Mouse (Mus musculus) left cerebral cortex, postnatal 25 days (tissue): Measurements from ENCODE around the gene Ogfod3. TPM values are rescaled to one million over a fixed set of nuclear protein-coding genes. Genes with fewer than 3 reads are reported as not detected.

Experiments
- DNase-seq, 2 experiments: peaks; one replicate each; pipeline ENCODE4 v3.0.0; 2022; ENCODE audit warnings: low spot score in 2 of 2, mixed read lengths in 1 of 2
- intact Hi-C: fragments of 180-260 bp; cut with DNase I; formaldehyde crosslinking; loops from one replicate; pipeline ENCODE4 v1.15.1; 2025
- total RNA-seq, 2 experiments: library from RNA; stranded (reverse); gene quantifications; 2 replicates each; pipeline ENCODE4 v1.2.3; 2021

Gene Ogfod3
- total RNA-seq, 2 experiments from 2014 or later, result 7.3 to 7.8 TPM

- intact Hi-C loops, result no loop called here
- DNase-seq, result peak in 1 of 2 experiments; percentile 43
These were observed 2.9 kb downstream of the Ogfod3 start for GRCm38 (mm10) chr11:121201436-121202198.

GRCm38 (mm10) chr11:121200781-121201180 is 3.7 kb downstream of the Ogfod3 start:
- intact Hi-C loops, result no loop called here
- no peak for DNase-seq

DNA sequence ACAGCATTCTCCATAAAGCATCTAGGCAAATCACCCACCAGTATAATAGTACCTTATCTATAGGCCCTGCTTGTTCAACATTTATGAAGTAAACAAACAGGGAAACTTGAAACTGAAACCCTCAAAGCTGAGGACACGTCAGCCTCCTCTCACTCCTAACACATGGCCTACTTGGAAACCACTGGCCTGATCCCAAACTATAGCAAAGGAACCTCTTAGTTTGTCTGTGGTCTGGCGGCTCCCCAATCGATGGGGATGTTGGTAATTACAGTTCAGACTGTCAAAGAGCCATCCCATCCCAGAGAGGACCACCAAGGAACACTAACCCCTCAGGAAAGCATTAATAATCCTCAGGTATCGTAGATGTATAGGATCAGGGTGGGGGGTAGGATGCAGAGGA is 4.7 kb downstream of the Ogfod3 start:
- DNase-seq, result no peak
- intact Hi-C loops, result no loop called here

DNA sequence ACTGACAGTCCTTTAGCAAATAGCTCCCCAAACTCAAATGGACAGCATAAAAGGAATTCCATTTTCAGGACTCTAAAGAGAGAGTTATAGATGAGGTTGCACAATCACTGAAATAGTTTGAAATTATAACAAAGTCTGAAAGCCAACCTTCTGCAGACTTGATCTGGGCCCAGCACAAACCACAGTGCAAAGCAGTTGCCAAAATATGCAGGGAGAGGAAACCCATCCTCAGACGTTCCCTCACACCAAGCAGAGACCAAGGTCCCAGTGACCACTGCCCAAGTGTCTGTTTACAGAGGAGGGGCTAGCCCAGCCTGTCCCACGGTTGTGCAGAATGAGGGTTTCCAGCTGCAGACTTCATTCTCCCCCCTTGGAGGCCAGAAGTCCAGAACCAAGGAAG is 5.9 kb downstream of the Ogfod3 start:
- intact Hi-C loops, result no loop called here
- DNase-seq, result no peak

DNA sequence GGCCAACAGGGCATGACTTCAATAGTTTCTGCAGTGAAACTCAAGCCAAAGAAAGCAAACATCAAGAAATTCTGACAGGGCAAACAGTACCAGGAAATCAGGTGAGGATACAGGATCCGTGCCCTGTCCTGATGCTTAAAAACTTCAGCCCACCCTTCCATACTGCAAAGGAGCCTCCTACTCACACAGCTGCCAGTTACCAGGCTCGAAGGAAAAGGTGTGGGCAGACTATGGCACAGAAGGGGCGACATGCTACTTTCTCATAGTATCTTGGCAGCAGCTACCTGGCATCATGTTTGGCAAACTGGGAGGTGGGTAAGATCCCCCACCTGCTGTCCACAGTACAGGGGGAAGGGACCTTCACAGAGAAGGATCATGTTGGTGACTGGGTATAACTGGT is 11.1 kb downstream of the Ogfod3 start:
- DNase-seq, result peak in 1 of 2 experiments; percentile 55
- intact Hi-C loops, result no loop called here

- DNase-seq, result no peak
- intact Hi-C loops, result no loop called here
These were observed 11.8 kb downstream of the Ogfod3 start for GRCm38 (mm10) chr11:121192742-121193141.

DNA sequence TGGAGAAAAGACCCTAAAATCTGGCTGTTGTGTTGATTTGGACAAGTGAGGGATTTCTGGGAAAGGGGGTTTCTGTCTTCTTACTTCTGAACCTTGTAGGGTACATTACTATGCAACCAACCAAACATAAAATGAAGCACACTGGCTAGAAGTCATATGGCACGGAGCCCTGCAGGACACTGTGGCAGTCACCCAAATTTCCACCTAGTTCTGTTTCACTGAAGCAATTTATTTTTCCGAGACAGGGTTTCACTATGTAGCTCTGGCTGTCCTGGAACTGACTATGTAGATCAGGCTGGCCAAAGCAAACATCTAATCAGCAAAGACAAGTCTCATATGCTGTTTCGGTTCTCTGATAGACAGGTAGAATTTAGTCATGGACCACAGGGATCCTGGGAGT is 14.8 kb downstream of the Ogfod3 start:
- intact Hi-C loops, result no loop called here
- no peak for DNase-seq

DNA sequence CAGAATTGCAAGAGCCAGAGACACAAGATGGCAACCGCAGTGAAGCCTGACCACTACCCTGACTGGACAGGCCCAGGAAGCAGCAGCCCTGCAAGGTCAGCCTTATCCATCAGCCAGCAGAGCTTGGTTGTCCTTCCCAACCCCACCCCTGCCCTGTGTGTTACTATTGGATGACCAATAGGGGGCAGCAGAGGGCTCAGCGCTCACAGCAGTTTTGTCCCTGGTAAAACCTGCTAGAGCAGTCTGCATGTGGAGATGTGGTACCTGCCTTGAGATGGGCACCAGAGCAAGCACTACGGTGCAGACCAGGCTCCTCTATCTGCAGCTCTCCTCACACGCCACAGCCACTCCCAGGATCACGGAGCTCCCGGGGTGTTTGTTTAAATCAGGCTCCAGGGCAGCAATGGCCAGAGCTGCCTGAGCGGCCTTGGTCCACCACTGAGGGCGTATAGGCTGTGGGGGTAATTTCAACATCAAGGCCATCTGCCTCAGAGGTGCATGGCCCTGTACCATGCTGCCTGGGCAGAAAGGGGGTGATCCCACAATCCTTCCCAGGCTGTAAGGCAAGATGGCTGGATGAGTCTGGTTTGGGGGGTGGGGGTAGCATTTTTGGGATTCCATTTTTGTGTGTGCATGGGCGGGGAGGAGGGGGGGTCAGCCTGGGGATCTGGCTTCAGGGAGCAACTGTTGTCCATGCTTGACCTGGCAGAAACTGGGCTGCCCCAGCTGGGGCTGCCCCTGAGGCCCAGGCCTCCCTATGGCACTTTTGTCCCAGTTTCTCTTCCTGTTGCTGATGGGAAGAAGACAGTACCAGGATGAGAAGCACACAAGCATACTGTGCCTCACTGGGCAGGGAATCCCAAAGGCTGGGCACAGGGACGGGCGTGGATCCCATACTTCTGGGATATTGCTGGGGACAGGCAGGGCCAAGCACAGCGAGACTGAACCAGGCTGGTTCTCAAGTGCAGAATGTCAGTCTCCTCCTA is 27.9 kb downstream of the Ogfod3 start:
- intact Hi-C loops, result no loop called here
- peak; percentile 14 to 37 for DNase-seq

DNA sequence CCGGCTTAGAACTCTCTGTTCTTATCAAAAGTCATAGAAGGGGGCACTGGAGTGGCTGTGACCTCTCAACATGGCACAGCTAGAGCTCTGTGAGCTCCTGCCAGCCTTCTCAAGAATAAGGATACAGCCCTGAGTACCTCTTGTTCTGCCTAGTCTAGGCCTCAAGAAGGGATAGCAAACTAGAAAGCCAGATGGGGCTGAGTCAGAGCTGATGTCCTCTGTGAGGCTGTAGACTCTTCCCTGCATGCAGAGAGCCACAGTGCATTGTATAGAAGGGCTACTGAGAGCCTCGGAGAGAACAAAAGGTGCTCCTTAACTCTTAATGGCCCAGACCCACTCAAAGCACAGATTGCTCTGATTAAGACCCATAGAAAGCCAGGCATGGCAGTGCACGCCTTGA is 30.3 kb downstream of the Ogfod3 start:
- peak in 1 of 2 experiments; percentile 30 for DNase-seq
- intact Hi-C loops, result no loop called here

GRCm38 (mm10) chr11:121173203-121173602 is 31.3 kb downstream of the Ogfod3 start:
- no peak for DNase-seq
- intact Hi-C loops, result no loop called here

DNA sequence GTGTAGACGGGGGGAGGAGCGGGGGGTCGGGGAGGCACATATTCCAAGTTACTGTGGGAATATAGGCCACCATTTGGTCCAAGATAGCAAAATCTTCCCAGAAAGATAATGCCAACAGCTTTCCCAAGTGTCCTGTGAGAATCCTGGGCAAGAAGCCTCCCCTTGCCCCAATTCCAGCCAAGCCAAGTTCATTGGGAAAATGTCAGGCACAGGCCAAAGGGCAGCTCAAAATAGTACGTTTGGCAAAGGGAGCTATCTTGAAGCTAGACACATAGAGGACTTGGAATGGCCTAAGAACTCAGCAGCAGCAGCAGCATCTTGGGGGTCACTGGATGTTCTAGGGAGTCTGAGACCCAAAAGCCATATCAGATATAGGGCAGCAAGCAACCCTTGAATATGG is 40.8 kb downstream of the Ogfod3 start:
- DNase-seq, result no peak
- intact Hi-C loops, result no loop called here

DNA sequence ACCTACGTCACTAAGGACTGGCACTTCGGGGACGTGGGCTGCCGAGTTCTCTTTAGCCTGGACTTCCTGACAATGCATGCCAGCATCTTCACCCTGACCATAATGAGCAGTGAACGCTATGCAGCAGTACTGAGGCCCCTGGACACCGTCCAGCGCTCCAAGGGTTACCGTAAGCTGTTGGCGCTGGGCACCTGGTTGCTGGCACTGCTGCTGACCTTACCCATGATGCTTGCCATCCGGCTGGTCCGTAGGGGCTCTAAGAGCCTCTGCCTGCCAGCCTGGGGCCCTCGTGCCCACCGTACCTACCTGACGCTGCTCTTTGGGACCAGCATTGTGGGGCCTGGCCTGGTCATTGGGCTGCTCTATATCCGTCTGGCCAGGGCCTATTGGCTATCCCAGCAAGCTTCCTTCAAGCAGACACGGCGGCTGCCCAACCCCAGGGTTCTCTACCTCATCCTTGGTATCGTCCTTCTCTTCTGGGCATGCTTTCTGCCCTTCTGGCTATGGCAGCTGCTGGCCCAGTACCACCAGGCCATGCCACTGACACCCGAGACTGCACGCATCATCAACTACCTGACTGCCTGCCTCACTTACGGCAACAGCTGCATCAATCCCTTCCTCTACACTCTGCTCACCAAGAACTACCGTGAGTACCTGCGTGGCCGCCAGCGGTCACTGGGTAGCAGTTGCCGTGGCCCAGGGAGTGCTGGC is 43.7 kb downstream of the Ogfod3 start:
- DNase-seq, result no peak
- intact Hi-C loops, result no loop called here

GRCm38 (mm10) chr11:121159971-121160370 is 44.5 kb downstream of the Ogfod3 start, which contains the start of gene Uts2r:
Uts2r (plus strand) TSS chr11:121160271.
- intact Hi-C loops, result no loop called here
- no peak for DNase-seq

- peak in 1 of 2 experiments; percentile 11 for DNase-seq
- intact Hi-C loops, result no loop called here
These were observed 48.1 kb downstream of the Ogfod3 start for GRCm38 (mm10) chr11:121156411-121156891.

GRCm38 (mm10) chr11:121154203-121154602 is 50.3 kb downstream of the Ogfod3 start:
- intact Hi-C loops, result no loop called here

GRCm38 (mm10) chr11:121148193-121148592 is 56.3 kb downstream of the Ogfod3 start:
- DNase-seq, result no peak
- intact Hi-C loops, result no loop called here

More at GRCm38 (mm10) chr11:121154203-121154602, 50.3 kb downstream of the Ogfod3 start:
- no peak for DNase-seq

- DNase-seq, result no peak
- intact Hi-C loops, result no loop called here
These were observed 58.6 kb downstream of the Ogfod3 start, which contains the start of gene Tex19.1 for GRCm38 (mm10) chr11:121145865-121146264. Tex19.1 (plus strand) TSS chr11:121146143.

DNA sequence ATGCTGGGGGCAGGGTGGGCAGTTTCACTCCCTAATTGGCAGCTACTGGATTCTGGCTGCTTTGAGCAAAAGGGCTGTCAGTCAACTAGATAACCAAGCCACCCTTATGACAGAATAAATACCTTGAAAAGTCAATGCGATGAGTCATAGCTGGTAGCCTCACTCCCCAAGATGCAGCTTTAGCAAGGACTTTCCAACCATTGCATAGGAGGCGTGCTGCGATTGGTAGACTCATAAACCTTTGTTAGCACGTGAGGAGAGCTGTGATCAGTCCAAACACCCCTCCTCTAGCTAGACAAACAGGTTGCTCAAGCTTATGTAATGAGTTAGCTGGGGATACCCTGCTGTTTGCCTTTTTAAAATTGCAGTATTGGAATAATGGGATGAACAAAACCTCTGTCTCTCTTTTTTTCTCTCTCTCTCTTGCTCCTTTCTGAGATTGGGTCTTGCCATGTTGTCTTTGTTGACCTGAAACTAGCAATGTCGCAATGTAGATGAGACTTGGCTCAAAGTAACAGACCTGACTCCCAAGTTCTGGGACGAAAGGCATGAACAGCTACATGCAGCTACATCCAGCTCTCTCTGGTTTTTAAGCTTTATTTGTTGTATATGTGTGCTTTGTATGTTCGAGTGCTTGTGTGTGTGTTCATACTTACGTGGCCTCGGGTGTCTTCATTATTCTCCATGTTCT is 61.0 kb downstream of the Ogfod3 start:
- no peak for DNase-seq
- intact Hi-C loops, result no loop called here

GRCm38 (mm10) chr11:121138732-121139131 is 65.8 kb downstream of the Ogfod3 start:
- intact Hi-C loops, result no loop called here
- DNase-seq, result no peak
